Mouse (Mus musculus) testis, postnatal 10 days (tissue): ENCODE data around the gene Capn15.

Source experiments
- DNase-seq: peaks from one replicate; pipeline ENCODE4 v3.0.0; 2021; ENCODE audit warnings: low spot score

Capn15 gene

GRCm38 (mm10) chr17:25985306-25986294 lies at the start of gene Capn15:
Gene Capn15 (minus strand): TSS chr17:25985796.
- peak; percentile 92 for DNase-seq

- no peak for DNase-seq
These were observed 46.4 kb upstream of the Capn15 start for GRCm38 (mm10) chr17:26032037-26032436.

- DNase-seq = no peak
These were observed 46.0 kb upstream of the Capn15 start for GRCm38 (mm10) chr17:26031583-26031982.

- no peak for DNase-seq
These were observed 42.7 kb upstream of the Capn15 start for GRCm38 (mm10) chr17:26028261-26028660.

DNA sequence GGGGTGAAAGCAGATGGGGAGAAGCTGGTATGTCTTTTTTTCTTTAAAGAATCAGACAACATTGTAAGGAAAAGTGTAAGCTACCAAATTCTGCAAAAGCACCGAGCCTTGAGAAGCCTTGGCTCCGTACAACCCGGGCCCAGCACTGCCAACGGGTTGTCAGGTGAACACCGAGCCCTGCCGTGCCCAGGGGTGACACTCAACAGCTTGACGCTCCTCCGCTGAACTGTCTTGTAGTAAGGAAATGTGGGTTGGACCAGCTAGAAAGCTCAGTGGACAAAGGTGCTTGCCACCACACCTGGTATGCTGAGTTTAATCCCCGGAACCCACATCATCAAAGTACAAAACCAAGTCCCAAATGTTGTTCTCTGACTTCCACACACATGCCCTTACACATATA lies 39.1 kb upstream of the Capn15 start:
- DNase-seq = no peak

- no peak for DNase-seq
These were observed 38.4 kb upstream of the Capn15 start for GRCm38 (mm10) chr17:26023966-26024365.

DNA sequence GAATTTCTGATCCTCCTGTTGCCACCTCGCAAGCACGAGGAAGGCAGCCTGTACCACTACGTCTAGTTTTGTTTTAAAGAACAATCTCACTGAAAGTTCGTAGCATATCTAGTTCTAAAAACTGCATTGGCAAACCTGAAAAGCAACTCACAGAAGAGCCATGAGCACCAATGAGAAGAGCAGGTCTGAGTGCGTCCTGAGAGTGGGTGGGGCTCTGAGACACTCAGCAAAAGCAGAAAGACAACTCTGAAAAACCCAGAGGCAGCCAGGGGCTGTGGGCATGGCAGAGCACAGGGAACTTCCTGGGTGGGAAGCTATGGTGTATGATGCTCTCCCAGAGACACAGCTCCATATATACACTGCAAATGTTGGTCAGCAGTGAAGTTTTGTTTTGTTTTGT lies 37.6 kb upstream of the Capn15 start:
- DNase-seq = no peak

DNA sequence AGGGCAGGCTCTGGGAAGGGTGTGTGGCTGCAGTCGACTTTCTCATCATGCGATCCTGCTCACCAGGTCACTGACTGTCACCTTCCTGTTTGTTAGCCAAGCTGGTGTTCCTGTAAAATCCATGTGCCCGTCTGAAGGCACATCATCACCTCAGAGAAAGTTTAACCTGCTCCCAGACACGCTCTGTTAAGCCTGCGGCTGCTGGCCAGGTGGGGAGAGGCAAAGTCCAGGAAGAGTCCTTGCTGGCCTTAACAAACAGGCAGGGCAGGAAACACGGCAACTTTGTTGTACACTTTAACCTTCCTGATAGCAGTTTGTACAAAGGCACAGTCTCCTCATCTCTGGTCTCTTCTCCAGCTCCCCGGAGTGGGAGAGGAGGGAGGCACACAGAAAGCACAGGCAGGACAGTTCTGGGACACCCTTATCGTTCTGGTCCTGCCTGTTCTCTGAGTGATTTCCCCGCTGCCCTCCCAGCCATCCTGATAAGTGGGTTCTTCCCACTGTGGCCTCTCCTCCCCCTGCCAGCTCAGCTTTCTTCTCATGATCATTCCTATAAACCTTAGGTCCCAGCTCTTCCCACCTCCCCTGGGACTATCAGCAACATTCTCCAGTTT lies 36.2 kb upstream of the Capn15 start:
- DNase-seq = peak; percentile 59

DNA sequence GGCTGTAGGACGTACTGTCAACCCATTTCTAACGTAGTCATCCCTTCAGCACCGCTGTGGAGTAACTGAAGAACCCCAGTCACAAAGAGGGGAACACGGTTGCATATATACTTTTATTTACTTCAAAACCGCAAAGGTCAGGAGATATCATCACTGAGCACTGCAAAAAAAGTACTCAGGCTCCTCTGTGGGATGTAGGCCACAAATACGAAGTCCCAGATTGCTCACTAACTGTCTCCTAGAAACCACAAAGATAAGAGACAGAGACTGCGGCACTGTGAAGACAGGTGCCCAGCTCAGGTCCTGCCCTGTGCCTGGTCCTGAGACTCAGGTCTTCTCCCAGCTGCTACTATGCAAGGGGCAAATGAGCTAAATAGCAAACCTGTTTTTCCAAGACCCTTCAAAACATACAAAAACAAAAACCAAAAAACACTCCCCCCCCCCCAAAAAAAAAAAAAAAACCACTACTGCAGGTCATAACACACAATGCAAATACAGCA lies 35.3 kb upstream of the Capn15 start:
- no peak for DNase-seq

DNA sequence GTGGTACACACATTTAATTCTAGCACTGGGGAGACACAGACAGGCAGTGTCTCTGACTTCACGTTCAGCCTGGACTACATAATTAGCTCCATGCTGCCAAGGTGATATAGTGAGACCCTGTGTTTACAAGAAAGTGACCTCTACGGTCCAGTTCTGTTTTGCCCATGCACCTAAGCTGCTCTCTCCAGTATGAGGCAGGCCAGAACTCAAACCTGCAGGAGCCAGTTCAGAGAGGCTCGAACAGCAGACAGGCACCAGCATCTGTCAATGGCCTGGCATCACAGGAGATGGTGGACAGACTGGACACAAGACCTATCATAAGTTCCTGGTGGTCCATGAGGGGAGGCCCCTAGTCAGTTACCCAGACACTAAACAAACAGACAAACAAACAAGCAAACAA lies 32.8 kb upstream of the Capn15 start:
- DNase-seq = no peak

GRCm38 (mm10) chr17:26017949-26018348 lies 32.4 kb upstream of the Capn15 start:
- DNase-seq = no peak

GRCm38 (mm10) chr17:26017021-26017420 lies 31.4 kb upstream of the Capn15 start:
- no peak for DNase-seq

GRCm38 (mm10) chr17:26013711-26014110 lies 28.1 kb upstream of the Capn15 start:
- no peak for DNase-seq

DNA sequence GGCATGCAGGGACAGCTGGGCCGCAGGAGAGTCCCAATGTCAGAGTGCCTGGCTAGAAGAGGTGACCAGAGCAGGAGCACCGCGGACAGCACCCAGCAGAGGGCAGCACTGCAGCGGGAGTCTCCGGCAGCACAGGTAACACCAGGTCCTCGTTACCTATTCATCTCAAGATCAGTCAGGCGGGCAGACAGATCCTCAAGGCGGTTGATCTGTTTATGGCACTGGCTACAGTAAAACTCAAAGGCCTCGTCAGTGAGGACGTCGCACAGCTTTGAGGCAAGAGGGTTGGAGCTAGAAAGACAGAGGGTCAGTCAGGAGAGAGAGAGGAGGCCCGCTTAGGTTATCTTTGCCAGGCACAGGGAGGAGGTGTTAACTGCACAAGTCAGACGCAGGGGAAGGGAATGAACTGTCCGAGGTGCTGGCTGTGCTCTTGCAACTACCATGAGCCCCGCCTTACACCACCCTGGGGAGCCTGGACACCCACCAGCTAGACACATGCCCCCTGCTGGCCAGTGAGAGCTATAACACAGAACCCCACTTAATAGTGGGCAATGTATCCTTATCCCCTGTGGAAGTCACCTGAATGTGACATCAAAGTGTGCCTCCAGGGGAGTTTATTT lies 26.4 kb upstream of the Capn15 start:
- DNase-seq = peak; percentile 84

- DNase-seq = peak; percentile 84
These were observed 23.9 kb upstream of the Capn15 start for GRCm38 (mm10) chr17:26009540-26009939.

DNA sequence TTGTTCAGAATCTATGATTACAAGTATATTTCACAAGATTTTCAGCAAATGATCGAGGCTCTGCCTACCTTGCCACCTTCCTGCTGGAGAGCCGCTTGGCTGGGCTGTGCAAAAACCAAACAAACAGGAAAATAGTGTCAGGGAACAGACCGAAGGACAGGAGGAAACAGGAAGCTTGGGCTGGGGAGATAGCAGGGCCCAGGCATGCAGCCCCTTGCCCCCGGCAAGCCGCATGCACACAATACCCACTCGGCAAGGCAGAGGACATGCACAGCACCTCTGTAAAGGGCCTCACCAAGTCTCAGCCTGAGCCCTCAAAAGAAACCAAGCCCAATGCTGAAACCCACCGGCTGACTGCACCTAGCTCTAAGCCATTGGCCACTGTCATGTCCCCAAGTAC lies 23.2 kb upstream of the Capn15 start:
- no peak for DNase-seq

- DNase-seq = no peak
These were observed 22.7 kb upstream of the Capn15 start for GRCm38 (mm10) chr17:26008331-26008730.

GRCm38 (mm10) chr17:26007646-26008045 lies 22.1 kb upstream of the Capn15 start:
- DNase-seq = no peak

DNA sequence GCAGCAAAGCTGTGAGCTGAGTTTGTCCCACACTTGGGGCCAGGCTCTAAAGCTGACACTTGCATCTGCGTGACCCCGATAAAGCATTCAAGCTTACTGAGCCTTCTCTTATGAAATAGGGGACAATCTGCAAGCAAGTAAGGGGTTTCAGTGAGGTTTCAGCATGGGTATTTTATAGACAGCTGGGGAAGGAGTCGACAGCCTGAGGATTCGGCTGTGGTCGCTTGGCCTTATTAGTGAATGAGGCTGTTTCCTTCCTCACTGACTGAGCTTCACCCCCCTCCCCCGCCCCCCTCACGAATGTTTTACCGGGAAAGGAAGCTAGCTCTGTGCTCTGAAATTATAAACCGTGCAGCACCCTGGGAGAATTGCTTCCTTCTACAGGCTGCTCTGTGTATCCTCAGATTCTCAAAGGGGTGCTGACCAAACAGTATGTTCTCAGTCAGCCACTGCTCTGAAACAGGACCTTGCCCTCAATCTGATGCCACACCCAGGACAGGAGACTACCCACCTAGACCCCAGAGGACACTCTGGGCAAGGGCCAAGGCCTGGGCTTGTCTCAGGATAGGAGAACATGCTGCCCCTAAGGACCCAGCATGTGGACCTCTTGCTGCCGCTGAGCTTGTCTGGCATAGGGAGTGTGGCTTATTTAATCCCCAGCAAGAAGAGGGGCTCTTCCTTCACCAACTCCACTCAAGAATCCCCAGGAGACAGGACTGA lies 20.3 kb upstream of the Capn15 start:
- no peak for DNase-seq

DNA sequence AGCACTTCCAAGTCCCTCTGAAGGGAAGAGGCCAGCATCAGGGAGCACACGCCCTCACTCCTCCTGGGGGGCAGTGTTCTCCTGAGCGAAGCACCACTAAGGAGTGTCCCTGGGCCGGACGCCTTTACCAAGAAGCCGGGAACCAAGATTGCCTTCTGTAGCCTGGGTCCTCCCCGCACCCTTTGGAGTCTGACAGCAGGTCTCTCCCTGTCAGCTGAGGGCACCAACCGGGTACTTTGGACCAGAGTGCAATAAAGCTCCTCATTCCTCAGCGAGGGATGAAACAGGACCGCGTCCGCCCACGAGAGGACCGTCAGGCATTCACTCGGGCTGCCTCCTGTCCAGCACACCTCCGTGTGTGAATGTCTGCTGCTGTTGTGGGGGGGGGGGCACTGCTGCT lies 19.1 kb upstream of the Capn15 start:
- DNase-seq = no peak

DNA sequence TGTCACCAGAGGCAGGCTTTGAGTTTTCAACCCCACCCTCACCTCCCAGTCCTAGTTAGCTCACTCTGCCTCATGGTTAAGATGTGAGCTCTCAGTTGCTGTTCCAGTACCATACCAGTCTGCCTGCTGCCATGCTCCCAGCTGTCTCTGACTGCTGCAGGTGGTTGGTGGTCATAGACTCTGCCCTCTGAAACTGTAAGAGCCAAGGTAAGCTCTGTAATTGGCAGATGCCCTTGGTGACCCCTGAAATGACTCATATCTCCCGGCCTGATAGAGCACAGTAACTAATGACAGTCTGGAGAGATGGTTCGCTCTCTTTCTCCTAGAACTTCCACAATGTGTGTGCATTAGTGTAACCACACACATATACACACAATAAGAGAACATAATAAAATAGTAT lies 18.3 kb upstream of the Capn15 start:
- no peak for DNase-seq

DNA sequence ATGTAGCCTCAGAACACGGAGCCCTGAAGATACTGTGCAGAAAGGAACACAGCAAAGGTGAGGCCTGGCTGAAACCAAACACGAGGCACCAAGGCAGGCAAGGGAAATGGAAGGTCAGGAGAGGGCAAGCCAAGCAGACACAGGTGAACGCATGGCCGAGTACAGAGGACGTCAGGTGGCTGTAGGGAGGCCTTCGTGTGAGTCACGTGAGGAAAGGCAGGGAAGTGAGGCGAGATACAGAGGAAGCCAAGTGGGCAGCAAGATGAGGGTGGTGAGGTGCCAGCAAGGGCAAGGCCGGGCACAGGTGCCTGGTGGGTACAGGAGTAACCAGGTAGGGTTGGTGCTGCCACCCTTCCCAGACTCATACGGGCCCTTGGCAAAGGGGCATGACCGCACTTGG lies 12.8 kb upstream of the Capn15 start:
- DNase-seq = no peak
